Mouse (Mus musculus): ENCODE data around the gene Armc2.

Gene Armc2

GRCm38 (mm10) chr10:42021536-42021935 lies 3.3 kb upstream of the Armc2 start:
- no peak for DNase-seq (ENCODE audit: extremely low spot score, low spot score)

GRCm38 (mm10) chr10:42014086-42014485 lies 4.2 kb downstream of the Armc2 start:
- no peak for DNase-seq (ENCODE audit: extremely low spot score, low spot score)

- no peak for DNase-seq (ENCODE audit: extremely low spot score, low spot score)
Measured at GRCm38 (mm10) chr10:42010761-42011435, 7.3 kb downstream of the Armc2 start.

- DNase-seq (ENCODE audit: extremely low spot score, low spot score) = no peak
Measured at GRCm38 (mm10) chr10:42005259-42005658, 13.0 kb downstream of the Armc2 start.

- no peak for DNase-seq (ENCODE audit: extremely low spot score, low spot score)
Measured at GRCm38 (mm10) chr10:42004690-42005089, 13.6 kb downstream of the Armc2 start.

- no peak for DNase-seq (ENCODE audit: extremely low spot score, low spot score)
Measured at GRCm38 (mm10) chr10:42004056-42004455, 14.2 kb downstream of the Armc2 start.

- no peak for DNase-seq (ENCODE audit: extremely low spot score, low spot score)
Measured at GRCm38 (mm10) chr10:42003576-42003975, 14.7 kb downstream of the Armc2 start.

- no peak for DNase-seq (ENCODE audit: extremely low spot score, low spot score)
Measured at GRCm38 (mm10) chr10:42002436-42002835, 15.8 kb downstream of the Armc2 start.

- no peak for DNase-seq (ENCODE audit: extremely low spot score, low spot score)
Measured at GRCm38 (mm10) chr10:42001260-42001659, 17.0 kb downstream of the Armc2 start.

- no peak for DNase-seq (ENCODE audit: extremely low spot score, low spot score)
Measured at GRCm38 (mm10) chr10:41997691-41998178, 20.5 kb downstream of the Armc2 start.

- DNase-seq (ENCODE audit: extremely low spot score, low spot score) = no peak
Measured at GRCm38 (mm10) chr10:41996157-41996556, 22.1 kb downstream of the Armc2 start.

- DNase-seq (ENCODE audit: extremely low spot score, low spot score) = no peak
Measured at GRCm38 (mm10) chr10:41995051-41995450, 23.2 kb downstream of the Armc2 start.

GRCm38 (mm10) chr10:41994578-41994977 lies 23.7 kb downstream of the Armc2 start:
- DNase-seq (ENCODE audit: extremely low spot score, low spot score) = no peak

GRCm38 (mm10) chr10:41992059-41992440 lies 26.2 kb downstream of the Armc2 start:
- DNase-seq (ENCODE audit: extremely low spot score, low spot score) = no peak

- no peak for DNase-seq (ENCODE audit: extremely low spot score, low spot score)
Measured at GRCm38 (mm10) chr10:41991364-41992058, 26.7 kb downstream of the Armc2 start.

- DNase-seq (ENCODE audit: extremely low spot score, low spot score) = no peak
Measured at GRCm38 (mm10) chr10:41990896-41991295, 27.3 kb downstream of the Armc2 start.

- DNase-seq (ENCODE audit: extremely low spot score, low spot score) = no peak
Measured at GRCm38 (mm10) chr10:41988930-41989329, 29.3 kb downstream of the Armc2 start.

GRCm38 (mm10) chr10:41986126-41986525 lies 32.1 kb downstream of the Armc2 start:
- no peak for DNase-seq (ENCODE audit: extremely low spot score, low spot score)

GRCm38 (mm10) chr10:41984221-41984620 lies 34.0 kb downstream of the Armc2 start:
- no peak for DNase-seq (ENCODE audit: extremely low spot score, low spot score)

GRCm38 (mm10) chr10:41982821-41983220 lies 35.4 kb downstream of the Armc2 start:
- DNase-seq (ENCODE audit: extremely low spot score, low spot score) = no peak

GRCm38 (mm10) chr10:41980772-41981383 lies 37.4 kb downstream of the Armc2 start:
- peak; percentile 41 for DNase-seq (ENCODE audit: extremely low spot score, low spot score)

Data from neural tube, embryonic 10.5 days (tissue).